ENCODE assay signal across 11 mouse cellular contexts in the genomic region with DNA sequence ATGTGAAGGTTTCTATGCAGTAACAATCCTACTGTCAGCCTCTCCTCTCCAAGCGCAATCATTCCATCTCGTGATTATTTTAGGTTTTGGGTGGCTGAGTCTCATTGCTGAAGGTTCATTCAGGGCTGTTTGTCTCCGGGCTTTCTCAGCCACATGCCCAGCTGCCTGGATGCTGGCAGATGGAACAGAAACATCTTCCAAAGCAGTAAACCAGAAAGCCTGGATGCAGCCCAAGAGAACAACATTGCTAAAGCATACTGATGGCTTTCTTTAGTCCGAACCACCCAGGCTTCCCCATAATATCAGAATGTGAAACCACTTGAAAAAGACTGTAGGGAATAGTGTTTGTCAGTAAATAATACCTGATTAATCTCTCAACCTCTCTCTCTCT. TPM values are rescaled to one million over a fixed set of nuclear protein-coding genes. Genes with fewer than 3 reads are reported as not detected.
DNase-seq lines count a peak whose midpoint lies in the region; ATAC-seq and TF ChIP-seq lines count a peak whose summit lies in the region.
"Had no signal": no experiment of that assay in that cellular context is flagged by ENCODE, and none has a peak within 500 bp of the region (broad histone marks: within the 10 kb centered on the region; RNA-seq: fewer than 3 reads in every experiment).

No protein-coding gene starts in this region.

- H3K4me3 ChIP-seq in limb, embryonic 14.5 days (replicated peaks; ENCODE audit: low read length): no peak overlapping the region
- no peak overlapping the region for H3K4me3 ChIP-seq in limb, embryonic 10.5 days
- H3K4me3 ChIP-seq: limb, embryonic 15.5 days; midbrain, embryonic 13.5 days had no signal

- no peaks in the 10 kb centered on the region for H3K36me3 ChIP-seq in limb, embryonic 14.5 days (ENCODE audit: control insufficient read depth, insufficient read depth, low read length)
- H3K36me3 ChIP-seq in limb, embryonic 10.5 days: no peaks in the 10 kb centered on the region
- H3K36me3 ChIP-seq: limb, embryonic 15.5 days; midbrain, embryonic 13.5 days had no signal

- no peaks in the 10 kb centered on the region for H3K9me3 ChIP-seq in limb, embryonic 14.5 days (ENCODE audit: control insufficient read depth, low read length)
- no peaks in the 10 kb centered on the region for H3K9me3 ChIP-seq in limb, embryonic 10.5 days (replicated peaks)
- H3K9me3 ChIP-seq: limb, embryonic 15.5 days; midbrain, embryonic 13.5 days had no signal

- no peak overlapping the region for H3K9ac ChIP-seq in limb, embryonic 14.5 days (ENCODE audit: low read depth, low read length, severe bottlenecking)
- H3K9ac ChIP-seq: limb, embryonic 15.5 days; midbrain, embryonic 13.5 days had no signal

- 70% methylated on average over 4 of the region's 4 CpGs for WGBS in limb, embryonic 14.5 days
- 82% methylated on average over 4 of the region's 4 CpGs for WGBS in limb, embryonic 10.5 days

- 0 out of 2 replicates have a peak, but pooled peaks cover 7% of the 10 kb centered on the region for H3K4me1 ChIP-seq in limb, embryonic 14.5 days (ENCODE audit: control insufficient read depth, insufficient read depth, low read length)
- H3K4me1 ChIP-seq in limb, embryonic 10.5 days: peaks cover 9% of the 10 kb centered on the region
- H3K4me1 ChIP-seq: midbrain, embryonic 13.5 days had no signal

- no peaks in the 10 kb centered on the region for H3K27me3 ChIP-seq in limb, embryonic 14.5 days (ENCODE audit: control insufficient read depth, insufficient read depth, low read length)
- no peaks in the 10 kb centered on the region for H3K27me3 ChIP-seq in limb, embryonic 10.5 days (ENCODE audit: low read depth, poor library complexity, severe bottlenecking)
- H3K27me3 ChIP-seq: limb, embryonic 15.5 days; midbrain, embryonic 13.5 days had no signal

- H3K27ac ChIP-seq in limb, embryonic 14.5 days (replicated peaks; ENCODE audit: low read depth, low read length): no peak overlapping the region
- no peak overlapping the region for H3K27ac ChIP-seq in limb, embryonic 10.5 days
- H3K27ac ChIP-seq: limb, embryonic 15.5 days; midbrain, embryonic 13.5 days had no signal

- no peak overlapping the region for H3K4me2 ChIP-seq in limb, embryonic 14.5 days (replicated peaks; ENCODE audit: low read depth, low read length, severe bottlenecking)
- H3K4me2 ChIP-seq: limb, embryonic 15.5 days; midbrain, embryonic 13.5 days had no signal

- TF ChIP-seq POLR2A in limb, embryonic 14.5 days (IDR thresholded peaks at IDR 0.05; ENCODE audit: borderline replicate concordance, extremely low read depth, insufficient read depth, insufficient read length): no peak

- peak; percentile 14 for DNase-seq in limb, embryonic 14.5 days (ENCODE audit: low spot score)
- DNase-seq in limb, embryonic 10.5 days (ENCODE audit: low spot score): no peak
- peak; percentile 17 to 31 for DNase-seq in frontal cortex, postnatal 10 days (ENCODE audit: low spot score in 2 of 2)
- peak; percentile 29 to 43 for DNase-seq in layer of hippocampus, postnatal 10 days (ENCODE audit: low spot score in 2 of 2)
- peak; percentile 42 for DNase-seq in right cerebral cortex, postnatal 25 days
- DNase-seq in urinary bladder, postnatal 36 days (ENCODE audit: low spot score in 2 of 2): no peak
- DNase-seq in thymus, postnatal 4 days: no peak
- DNase-seq: gastrocnemius, postnatal 10 days; kidney, postnatal 10 days had no signal

- ATAC-seq in limb, embryonic 14.5 days (ENCODE audit: low FRiP score, low read depth): no peak
- ATAC-seq: midbrain, embryonic 13.5 days had no signal

RNA-seq across cellular contexts. Expression of gene Sem1, which starts 34.2 kb away (rescaled TPM):
- polyA plus RNA-seq in limb, embryonic 14.5 days (2012; rRNA removed): 73.4 and 124 TPM in 2 replicates
- polyA plus RNA-seq in limb, embryonic 14.5 days (2014; fragmentation: Nextera tagmentation; extraction: Ambion mirVana): 264 and 280 TPM in 2 replicates
- 257 and 266 TPM in 2 replicates for polyA plus RNA-seq in limb, embryonic 10.5 days (2016; fragmentation: Nextera tagmentation; extraction: Ambion mirVana)
- 10 to 100 TPM; 53.5 to 62.6 TPM for total RNA-seq in layer of hippocampus, postnatal 10 days (2021)

Comparison
In these comparisons a context has a peak if more than half of its experiments do, and no peak if none do; other contexts are left out.
1. DNase-seq: peak in limb, embryonic 14.5 days (single experiment), frontal cortex, postnatal 10 days (2 of 2), layer of hippocampus, postnatal 10 days (2 of 2) and right cerebral cortex, postnatal 25 days (single experiment); none in limb, embryonic 10.5 days (single experiment), urinary bladder, postnatal 36 days (0 of 2) and thymus, postnatal 4 days (single experiment).